Mouse (Mus musculus): ENCODE measurements around the gene Pigb. TPM values are rescaled to one million over a fixed set of nuclear protein-coding genes. Genes with fewer than 3 reads are reported as not detected.
A peak's percentile ranks its signal among the peaks of the same experiment; 100 is the strongest.

Gene Pigb
- total RNA-seq, 2 experiments from 2014 or later, result 15.3 to 16.4 TPM

DNA sequence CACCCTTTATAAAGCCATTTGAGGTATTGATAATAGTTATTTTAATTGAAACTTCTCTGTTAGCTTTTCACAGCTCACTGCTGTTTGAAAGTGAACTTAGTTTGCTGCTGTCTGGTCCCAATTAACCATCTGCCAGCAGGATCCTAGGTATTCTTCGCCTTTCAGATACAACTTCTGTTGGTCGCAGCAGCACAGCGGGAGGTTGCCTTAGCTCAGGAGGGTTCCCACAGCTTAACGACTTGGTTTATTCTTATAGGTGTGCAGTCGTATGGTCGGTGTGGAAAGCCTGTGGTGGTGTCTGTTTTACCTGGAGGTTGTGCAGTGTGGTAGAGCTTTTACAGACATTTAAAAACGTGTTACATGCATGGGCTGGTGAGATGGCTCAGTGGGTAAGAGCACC is 43.4 kb downstream of the Pigb start:
- no peak for DNase-seq (ENCODE audit: low spot score in 2 of 2)

DNA sequence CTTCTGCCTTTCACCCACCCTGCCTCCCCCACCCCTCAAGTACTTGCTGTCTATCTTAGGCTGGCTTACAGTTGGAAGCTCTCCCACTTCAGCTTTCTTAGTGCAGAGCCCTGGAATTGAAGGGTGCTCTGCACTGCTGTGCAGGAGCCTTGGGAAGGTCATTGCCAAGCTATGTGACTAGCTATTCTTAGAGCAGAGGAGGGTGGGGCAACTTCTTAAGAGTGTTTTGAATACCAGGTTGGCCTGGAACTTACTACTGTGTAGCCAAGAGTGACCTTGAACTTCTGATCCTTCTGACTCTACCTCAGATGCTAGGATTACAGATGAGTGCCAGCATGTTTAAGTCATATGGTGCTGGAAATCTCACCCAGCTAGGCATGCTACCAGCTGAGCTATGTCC is 44.0 kb downstream of the Pigb start:
- DNase-seq (ENCODE audit: low spot score in 2 of 2), result no peak

DNA sequence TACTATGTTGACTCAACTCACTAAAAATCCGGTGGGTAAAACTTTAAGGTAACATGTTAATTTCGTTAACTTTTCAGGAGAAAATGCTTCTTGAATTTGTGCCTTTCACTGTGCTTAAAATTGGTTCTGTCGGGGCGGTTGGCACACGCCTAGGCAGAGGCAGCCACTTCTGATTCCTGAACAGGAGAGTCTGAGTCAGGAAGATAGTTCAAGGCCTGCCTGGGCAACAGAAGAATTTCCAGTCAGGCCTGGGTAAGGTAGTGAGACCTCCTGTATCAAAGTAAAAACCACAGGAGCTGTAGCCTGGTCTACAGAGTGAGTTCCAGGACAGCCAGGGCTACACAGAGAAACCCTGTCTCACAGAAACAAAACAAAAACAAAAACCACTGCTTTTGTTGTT is 47.6 kb downstream of the Pigb start:
- DNase-seq (ENCODE audit: low spot score in 2 of 2), result no peak

- no peak for DNase-seq (ENCODE audit: low spot score in 2 of 2)
Measured at GRCm38 (mm10) chr9:72991420-72991819, 48.8 kb downstream of the Pigb start.

GRCm38 (mm10) chr9:72988706-72989105 is 51.5 kb downstream of the Pigb start:
- no peak for DNase-seq (ENCODE audit: low spot score in 2 of 2)

DNA sequence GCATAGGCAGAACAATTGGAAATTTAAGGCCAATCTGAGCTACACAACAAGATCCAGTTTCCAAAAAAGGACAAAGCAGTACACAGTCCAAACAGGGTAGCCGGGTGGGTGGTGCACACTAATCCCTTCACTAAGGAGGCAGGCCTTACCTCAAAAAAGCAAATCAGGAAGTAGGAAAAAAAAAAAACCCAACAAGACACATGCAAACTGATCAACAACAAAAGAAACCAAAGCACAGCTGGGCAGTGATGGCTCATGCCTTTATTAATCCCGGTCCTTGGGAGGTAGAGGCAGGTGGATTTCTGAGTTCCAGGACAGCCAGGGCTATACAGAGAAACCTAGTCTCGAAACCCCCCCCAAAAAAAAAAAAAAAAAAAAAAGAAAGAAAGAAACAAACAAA is 52.5 kb downstream of the Pigb start:
- DNase-seq (ENCODE audit: low spot score in 2 of 2), result no peak

GRCm38 (mm10) chr9:72985250-72986220 is 54.6 kb downstream of the Pigb start, which contains the start of the genes Ccpg1os and Ccpg1:
Gene Ccpg1os (minus strand): TSS chr9:72985382.
Gene Ccpg1 (plus strand): TSS chr9:72985429.
- peak; percentile 95 to 98 for DNase-seq (ENCODE audit: low spot score in 2 of 2)

GRCm38 (mm10) chr9:72983066-72983465 is 57.1 kb downstream of the Pigb start:
- DNase-seq (ENCODE audit: low spot score in 2 of 2), result no peak

GRCm38 (mm10) chr9:72975242-72975641 is 64.9 kb downstream of the Pigb start:
- no peak for DNase-seq (ENCODE audit: low spot score in 2 of 2)

DNA sequence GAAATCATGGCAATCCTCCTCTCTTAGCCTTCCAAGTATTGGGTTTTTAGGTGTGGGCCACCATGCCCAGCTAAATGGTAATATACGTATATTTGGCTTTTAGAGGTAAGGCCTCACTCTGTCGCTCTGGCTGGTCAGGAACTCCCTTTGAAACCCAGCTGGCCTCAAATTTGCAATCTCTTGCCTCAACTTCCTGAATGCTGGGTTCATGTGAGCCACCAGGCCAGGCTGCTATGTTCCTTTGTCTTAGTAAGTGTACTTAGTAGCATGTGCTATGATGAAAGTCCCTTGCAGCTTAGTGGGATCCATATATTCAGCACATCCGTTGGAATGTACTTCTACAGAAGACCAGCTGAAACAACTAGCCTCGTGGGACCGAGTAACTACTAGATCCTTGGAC is 65.4 kb downstream of the Pigb start:
- DNase-seq (ENCODE audit: low spot score in 2 of 2), result no peak

DNA sequence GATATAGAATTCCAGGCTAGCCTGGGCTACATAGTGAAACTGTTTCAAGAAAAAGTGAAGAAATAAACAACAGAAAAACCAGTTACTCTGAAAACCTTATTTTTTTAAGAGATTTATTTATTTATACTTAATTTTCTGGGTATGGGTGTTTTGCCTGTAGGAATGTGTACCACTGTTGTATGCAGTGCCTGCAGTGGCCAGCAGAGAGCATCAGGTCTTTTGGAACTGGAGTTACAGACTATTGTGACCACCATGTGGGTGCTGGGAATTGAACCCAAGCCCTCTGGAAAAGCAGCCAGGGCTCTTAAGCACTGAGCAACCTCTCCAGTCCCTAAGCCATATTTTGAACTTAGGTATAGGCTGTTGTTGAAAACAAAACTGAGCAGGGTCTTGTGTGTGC is 67.2 kb downstream of the Pigb start:
- DNase-seq (ENCODE audit: low spot score in 2 of 2), result no peak

DNA sequence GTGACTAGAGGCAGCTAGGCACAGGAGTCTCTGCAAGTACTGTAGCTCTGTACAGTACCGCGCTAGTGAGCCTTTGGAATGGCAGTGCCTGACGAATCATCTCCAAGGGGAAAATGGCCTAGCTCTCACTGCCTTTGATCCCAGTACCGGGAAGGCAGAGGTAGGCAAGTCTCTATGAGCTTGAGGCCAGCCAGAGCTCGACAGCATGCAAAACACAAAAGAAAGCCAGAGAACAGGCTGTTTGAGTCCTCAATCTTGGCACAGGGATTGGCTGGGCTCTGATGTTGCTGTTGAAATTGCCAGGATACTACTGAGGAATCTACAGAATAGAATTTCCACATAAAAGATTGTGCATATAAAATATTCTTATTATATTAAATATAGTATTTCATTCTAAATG is 67.7 kb downstream of the Pigb start:
- peak; percentile 22 to 62 for DNase-seq (ENCODE audit: low spot score in 2 of 2)

DNA sequence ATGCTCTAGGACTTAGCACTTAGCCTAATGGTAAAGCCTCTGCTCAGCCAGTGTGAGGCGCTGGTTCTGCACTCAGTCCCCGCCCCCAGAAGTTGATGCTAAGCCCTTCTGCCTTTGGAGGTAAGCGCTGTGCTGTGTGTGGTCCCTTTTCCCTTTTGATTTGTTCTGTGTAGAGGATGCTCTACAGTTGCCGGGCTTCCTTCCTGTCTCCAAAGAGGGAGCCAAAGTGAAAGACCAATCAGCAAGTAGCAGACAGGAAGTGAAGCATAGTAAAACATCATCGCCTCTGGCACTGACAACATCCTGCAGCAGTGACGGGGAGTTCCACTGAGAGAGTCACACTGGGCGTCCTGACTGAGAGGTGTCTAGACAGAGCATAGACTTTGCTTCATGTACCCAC is 70.3 kb downstream of the Pigb start:
- DNase-seq (ENCODE audit: low spot score in 2 of 2), result no peak

- peak; percentile 84 to 92 for DNase-seq (ENCODE audit: low spot score in 2 of 2)
Measured at GRCm38 (mm10) chr9:72968349-72969061, 71.7 kb downstream of the Pigb start.

- DNase-seq (ENCODE audit: low spot score in 2 of 2), result no peak
Measured at GRCm38 (mm10) chr9:72961959-72962358, 78.2 kb downstream of the Pigb start.

GRCm38 (mm10) chr9:72961346-72961745 is 78.8 kb downstream of the Pigb start:
- DNase-seq (ENCODE audit: low spot score in 2 of 2), result no peak

- DNase-seq (ENCODE audit: low spot score in 2 of 2), result peak; percentile 69 to 73
Measured at GRCm38 (mm10) chr9:72958521-72959450, 81.4 kb downstream of the Pigb start, which contains the start of the genes Dyx1c1 and Gm44503. Gene Dyx1c1 (plus strand): TSS chr9:72958785. Gene Gm44503 (plus strand): TSS chr9:72958852.

Data from layer of hippocampus, postnatal 14 days (tissue).